Mouse (Mus musculus) cerebral cortex, adult 2 months (tissue): ENCODE results near the gene Snx22.

ENCODE experiments used
- WGBS: fragments of 180-500 bp; shearing (Covaris S2); methylation state at CpG from one replicate; pipeline ENCODE4 v1.1.7; 2018; 5-methylcytosine and 5-hydroxymethylcytosine counted together

Snx22 gene

DNA sequence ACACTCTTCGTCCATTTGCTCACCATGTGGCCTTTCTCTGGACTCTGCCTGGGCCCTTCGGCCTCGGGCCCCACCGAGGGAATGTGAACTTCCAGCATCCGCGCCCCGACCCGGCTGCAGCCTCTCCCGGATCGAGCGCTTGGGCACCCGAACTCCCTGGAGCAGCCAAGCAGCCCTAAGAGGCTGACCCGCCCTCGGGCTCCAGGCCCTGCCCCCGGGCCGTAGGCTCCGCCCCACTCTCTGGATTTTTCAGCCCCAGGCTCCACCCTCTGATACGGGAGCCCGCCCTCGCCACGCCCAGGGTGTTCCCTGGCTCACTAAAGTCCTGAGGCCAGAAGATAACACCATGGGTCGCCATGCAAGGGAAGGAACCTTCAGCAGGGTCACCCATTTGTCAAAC is at the start of gene Snx22:
TSS of gene Snx22 (minus strand) at position 137 of the 400 bp plus-strand sequence.
- 5% methylated on average over 22 of the region's 22 CpGs for WGBS

DNA sequence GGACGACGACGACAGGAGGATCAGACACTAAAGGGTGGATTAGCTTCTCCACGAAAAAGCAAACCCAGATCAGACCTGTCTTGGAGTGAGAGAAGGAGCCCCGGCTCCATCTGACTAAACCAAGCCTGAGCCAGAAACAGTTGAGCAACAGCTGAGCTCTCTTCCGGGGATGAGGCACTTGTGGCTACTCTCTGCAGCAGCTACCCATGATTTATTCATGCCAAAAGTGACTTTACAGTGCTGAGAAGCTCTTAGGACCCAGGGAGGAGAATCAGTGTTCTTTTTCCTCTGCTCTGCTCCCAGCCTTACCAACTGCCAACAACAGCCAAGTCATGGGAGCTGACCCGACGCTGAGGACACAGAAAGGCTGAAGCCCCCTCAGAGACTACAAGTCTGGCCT is 47.4 kb upstream of the Snx22 start:
- WGBS = 20% methylated on average over 8 of the region's 8 CpGs

GRCm38 (mm10) chr9:66114341-66114740 is 44.8 kb upstream of the Snx22 start:
- 88% methylated on average over 3 of the region's 3 CpGs for WGBS

DNA sequence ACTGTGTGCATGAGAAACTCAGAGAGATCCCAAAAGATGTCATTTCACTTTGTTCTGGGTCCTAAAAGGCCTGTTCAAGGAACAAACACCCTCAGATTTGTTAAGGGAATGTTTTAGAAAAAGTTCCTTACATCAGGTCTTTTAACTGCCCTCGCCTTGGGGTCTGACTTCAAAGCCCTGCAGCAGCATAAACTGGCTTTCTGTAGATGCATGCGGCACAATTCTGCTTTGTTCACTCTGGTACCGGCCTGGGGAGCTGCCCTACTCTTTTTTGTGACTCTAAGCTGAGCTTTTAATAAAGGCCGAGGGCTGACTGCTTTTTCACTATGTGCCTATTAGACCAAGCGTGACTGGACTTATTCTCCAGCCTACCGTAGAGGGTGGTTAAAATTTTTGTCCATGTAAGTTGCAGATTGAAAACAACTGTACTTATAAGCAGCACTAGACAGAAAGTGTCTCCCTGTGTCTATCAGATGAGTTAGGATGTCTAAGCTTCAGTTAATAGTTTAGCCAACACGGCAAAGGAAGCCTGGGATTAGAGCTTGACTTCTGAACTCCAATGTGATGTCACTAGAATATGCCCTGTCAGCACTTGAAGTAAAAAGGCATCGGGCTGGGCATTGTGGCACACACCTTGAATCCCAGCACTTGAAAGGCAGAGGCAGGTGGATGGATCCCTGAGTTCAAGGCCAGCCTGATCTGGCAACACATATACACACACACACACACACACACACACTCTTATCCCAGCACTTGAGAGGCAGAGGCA is 41.3 kb upstream of the Snx22 start:
- 65% methylated on average over 8 of the region's 8 CpGs for WGBS

DNA sequence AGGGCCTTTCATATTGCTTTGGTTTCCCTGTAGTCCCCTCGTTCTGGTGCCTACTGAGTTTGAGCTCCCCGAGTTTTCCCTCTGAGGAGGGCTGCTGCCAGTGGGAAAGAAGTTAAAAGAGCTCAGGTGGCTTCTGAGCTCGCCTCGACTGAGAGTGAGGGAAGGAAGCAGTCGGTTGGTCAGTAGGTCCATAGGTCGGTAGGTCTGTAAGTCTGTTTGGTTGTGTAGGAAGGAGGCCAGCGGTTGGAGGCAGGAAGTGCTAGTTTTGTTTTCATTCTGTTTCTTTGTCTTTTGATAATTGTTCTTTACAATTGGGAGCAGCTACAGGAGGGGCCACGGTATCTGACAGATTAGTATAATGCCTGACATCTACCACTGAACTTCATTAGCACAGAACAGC is 40.6 kb upstream of the Snx22 start:
- 59% methylated on average over 8 of the region's 8 CpGs for WGBS

DNA sequence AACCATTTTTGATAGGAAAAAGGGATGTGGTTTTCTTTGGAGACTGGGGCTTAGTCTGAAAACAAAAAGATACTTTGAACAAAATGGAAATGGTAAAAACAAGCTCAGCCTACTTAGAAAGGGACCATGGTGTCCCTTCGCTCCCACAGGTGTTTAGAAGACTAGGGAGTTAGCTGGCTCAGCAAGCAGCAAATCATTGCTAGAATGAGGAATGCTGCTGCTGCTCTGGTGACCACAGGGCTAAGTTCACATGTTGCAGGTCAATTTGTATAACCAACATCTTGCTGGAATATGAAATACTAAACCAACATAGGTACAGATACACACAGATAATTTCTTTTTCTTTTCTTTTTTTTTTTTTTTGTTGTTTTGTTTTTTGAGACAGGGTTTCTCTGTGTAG is 40.1 kb upstream of the Snx22 start:
- WGBS = 100% methylated on average over 1 of the region's 1 CpGs

DNA sequence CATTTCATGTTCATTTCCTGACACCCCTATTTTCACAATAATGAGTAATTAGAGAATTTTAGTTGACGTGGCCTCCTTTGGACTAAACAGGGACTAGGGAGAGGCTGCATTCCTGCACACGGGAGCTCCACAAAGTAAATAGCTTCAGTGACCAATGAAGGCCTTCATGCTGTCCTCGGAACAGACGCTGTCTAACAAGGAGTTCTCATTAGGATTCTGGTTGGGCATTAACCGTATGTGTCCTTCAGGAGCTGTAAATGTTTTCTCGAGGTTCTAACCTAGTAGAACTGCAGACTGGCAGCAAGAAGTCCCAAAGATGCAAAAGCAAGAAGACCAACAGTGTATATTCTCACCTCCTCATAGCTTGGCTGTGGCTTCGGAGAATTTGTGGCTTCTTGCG is 35.6 kb upstream of the Snx22 start:
- WGBS = 83% methylated on average over 8 of the region's 8 CpGs

- 93% methylated on average over 4 of the region's 4 CpGs for WGBS
These were observed 35.1 kb upstream of the Snx22 start for GRCm38 (mm10) chr9:66104601-66105000.

- 38% methylated on average over 6 of the region's 6 CpGs for WGBS
These were observed 33.1 kb upstream of the Snx22 start for GRCm38 (mm10) chr9:66102668-66103067.

- WGBS = 67% methylated on average over 8 of the region's 8 CpGs
These were observed 32.1 kb upstream of the Snx22 start for GRCm38 (mm10) chr9:66101577-66101976.

- WGBS = 78% methylated on average over 2 of the region's 2 CpGs
These were observed 23.1 kb upstream of the Snx22 start for GRCm38 (mm10) chr9:66092664-66093063.

DNA sequence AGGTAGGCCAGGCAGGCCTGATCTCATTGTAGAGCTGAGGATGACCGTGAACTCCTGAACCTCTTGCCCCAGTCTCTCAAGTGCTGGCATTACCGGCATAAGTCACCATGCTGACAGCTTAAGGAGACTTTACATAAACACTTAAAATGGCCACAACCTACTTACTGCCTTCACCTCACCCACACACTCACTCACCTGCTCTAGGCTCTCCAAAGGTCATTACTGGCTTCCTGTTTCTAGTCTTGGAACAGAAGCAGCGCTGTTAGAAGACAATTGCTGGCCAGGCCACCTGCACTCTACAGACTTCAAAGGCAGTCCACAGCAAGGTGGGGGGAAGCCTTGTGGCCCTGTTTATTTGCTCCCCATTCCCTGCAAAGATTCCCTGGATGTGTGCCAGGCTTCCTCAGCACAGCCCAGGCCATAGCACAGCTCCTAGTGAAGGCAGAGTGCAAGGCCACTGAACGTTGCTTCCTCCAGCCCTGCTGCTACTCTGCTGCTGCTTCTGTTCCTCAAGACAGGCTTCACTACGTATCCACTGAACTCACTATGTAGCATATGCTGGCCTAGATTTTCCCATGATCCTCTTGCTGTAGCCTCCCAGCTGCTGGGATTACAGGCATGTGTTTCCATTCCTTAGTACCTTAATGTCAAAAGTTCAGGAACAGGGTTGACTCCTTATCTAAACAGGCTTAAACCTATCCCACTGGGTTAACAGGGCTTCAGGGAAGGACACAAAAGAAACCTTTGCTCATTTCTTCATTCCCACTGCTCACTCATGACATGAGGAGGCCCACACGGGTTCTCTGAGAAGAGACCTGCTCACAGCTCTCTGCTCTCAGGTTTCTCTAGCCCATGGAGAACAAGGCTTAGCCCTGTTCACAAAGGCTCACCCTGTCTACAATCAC is 22.1 kb upstream of the Snx22 start:
- 67% methylated on average over 6 of the region's 6 CpGs for WGBS

GRCm38 (mm10) chr9:66090593-66091244 is 21.2 kb upstream of the Snx22 start:
- whole genome bisulfite sequencing = 45% methylated on average over 13 of the region's 13 CpGs

GRCm38 (mm10) chr9:66088411-66088810 is 18.9 kb upstream of the Snx22 start:
- WGBS = 53% methylated on average over 4 of the region's 4 CpGs

DNA sequence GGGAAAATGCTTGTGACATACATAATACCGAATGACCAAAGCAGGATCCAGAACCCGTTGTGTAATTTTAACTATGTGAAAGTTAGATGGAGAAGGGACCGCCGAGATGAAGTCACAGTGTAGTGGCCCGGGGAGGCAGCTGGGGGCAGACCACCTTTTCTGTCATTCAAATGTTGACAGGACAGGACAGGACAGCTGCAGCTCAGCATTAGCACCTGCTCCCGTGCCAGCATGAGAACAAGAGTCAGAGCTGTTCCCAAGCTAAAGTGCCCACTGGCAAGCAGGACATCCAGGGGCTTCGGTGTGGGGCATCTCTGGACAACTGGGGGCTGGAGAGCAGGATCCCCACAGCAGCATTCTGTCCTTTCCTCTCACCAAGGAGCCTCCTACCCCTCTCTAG is 17.5 kb upstream of the Snx22 start:
- WGBS = 93% methylated on average over 7 of the region's 7 CpGs

GRCm38 (mm10) chr9:66084171-66084570 is 14.7 kb upstream of the Snx22 start:
- 82% methylated on average over 3 of the region's 3 CpGs for WGBS

- 92% methylated on average over 4 of the region's 4 CpGs for WGBS
These were observed 12.5 kb upstream of the Snx22 start for GRCm38 (mm10) chr9:66081999-66082398.

GRCm38 (mm10) chr9:66080804-66081459 is 11.4 kb upstream of the Snx22 start:
- over 99% methylated on average over 3 of the region's 3 CpGs for WGBS

DNA sequence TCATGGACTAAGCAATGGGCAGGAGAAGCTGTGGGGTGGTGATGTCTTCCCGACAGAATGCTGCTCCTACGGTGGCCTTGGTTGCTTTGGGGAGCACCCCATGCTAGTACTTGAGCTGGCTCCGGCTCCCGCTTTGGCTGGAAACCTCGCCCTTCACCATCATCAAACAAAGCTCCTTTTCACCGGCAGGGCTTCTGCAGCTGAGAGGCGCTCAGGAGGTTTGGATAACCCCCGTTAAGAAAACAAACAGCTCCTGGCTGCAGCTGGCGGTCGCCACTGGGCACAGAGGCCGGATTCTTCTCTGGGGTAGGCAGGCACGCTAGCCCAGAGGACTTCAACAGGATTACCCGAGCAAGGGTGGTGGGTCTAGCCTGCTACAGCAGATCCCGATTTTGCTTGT is 9.0 kb upstream of the Snx22 start:
- 35% methylated on average over 14 of the region's 14 CpGs for WGBS

DNA sequence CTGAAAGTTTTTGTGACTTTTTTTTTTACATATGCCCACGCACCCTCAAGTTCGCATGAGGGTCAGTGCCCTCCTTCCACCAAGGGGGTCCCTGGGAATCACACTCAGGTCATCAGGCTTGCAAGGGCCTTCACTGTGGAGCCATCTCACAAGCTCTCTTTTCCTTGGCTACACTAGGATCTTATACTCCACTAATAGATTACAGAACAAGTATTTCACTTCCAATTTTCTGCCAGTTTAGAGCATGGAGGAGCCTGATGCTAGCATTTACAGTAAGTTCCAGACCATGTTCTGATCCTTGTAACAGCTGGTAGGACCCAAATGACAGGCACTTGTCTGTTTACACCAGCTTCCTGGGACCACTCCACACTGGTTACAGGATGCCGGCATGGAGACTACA is 8.6 kb upstream of the Snx22 start:
- 82% methylated on average over 3 of the region's 3 CpGs for WGBS

DNA sequence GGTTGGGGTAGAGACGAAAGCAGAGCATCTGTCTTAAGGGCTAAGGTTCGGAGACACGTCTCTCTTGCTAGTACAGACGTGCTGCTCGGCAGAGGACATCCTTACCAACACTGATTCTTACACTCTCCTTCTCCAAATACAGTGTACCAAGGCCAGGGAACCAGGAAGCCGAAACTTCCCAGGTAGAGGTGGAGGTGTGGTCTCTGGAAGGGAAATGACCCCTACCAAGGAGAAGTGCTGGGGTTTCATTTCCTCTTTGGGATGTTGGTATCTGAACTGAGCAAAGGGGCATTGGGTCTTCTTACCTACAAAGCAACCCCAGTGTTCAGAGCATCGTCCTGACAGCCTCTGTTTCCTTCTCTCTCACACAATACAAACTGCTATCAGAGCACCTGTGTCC is 3.2 kb upstream of the Snx22 start:
- WGBS = 89% methylated on average over 7 of the region's 7 CpGs

GRCm38 (mm10) chr9:66070151-66070550 is 632 bp upstream of the Snx22 start:
- WGBS = 93% methylated on average over 5 of the region's 5 CpGs
